Mouse (Mus musculus) midbrain, postnatal 0 days (tissue): ENCODE results near the gene Hnrnpdl. TPM values are rescaled to one million over a fixed set of nuclear protein-coding genes. Genes with fewer than 3 reads are reported as not detected.

ENCODE experiments used
- ATAC-seq: fragments of 200-750 bp; cut with Nextera tagmentation; 2 replicates; pipeline ENCODE4 v1.8.0; 2017; ENCODE audit warnings: moderate number of reproducible peaks, mild to moderate bottlenecking, moderate TSS enrichment, moderate library complexity; ENCODE audit not compliant: low FRiP score
- DNase-seq: peaks from one replicate; pipeline ENCODE4 v3.0.0-alpha.2; 2015; ENCODE audit warnings: low spot score
- H3K27ac ChIP-seq: fragments of 300-500 bp; sonication (generic); 2 replicates; pipeline ENCODE4 v1.5.1; 2014; ENCODE audit warnings: low read depth, mild to moderate bottlenecking, low read length, mixed read lengths
- H3K27me3 ChIP-seq: fragments of 300-500 bp; sonication (generic); 2 replicates; pipeline ENCODE4 v1.6.1; 2014; ENCODE audit warnings: low read length, control low read depth, mixed read lengths; ENCODE audit not compliant: insufficient read depth
- H3K36me3 ChIP-seq: fragments of 300-500 bp; sonication (generic); 2 replicates; pipeline ENCODE4 v1.6.1; 2014; ENCODE audit warnings: low read length, control low read depth, mixed read lengths; ENCODE audit not compliant: insufficient read depth
- H3K4me1 ChIP-seq: fragments of 300-500 bp; sonication (generic); 2 replicates; pipeline ENCODE4 v1.6.1; 2014; ENCODE audit warnings: mild to moderate bottlenecking, control low read depth, antibody characterized with exemption, low read length, mixed read lengths; ENCODE audit not compliant: insufficient read depth
- H3K4me2 ChIP-seq: fragments of 300-500 bp; sonication (generic); 2 replicates; pipeline ENCODE4 v1.6.1; 2014; ENCODE audit warnings: low read depth, mild to moderate bottlenecking, low read length, mixed read lengths; ENCODE audit not compliant: poor library complexity, severe bottlenecking
- H3K4me3 ChIP-seq: fragments of 300-500 bp; sonication (generic); 2 replicates; pipeline ENCODE4 v1.5.1; 2014; ENCODE audit warnings: low read depth, mild to moderate bottlenecking, low read length, moderate library complexity
- H3K9ac ChIP-seq: fragments of 300-500 bp; sonication (generic); replicated peaks from 2 replicates; pipeline ENCODE4 v1.6.1; 2014; ENCODE audit warnings: mild to moderate bottlenecking, low read length, moderate library complexity, mixed read lengths; ENCODE audit not compliant: poor library complexity, severe bottlenecking
- H3K9me3 ChIP-seq: fragments of 300-500 bp; sonication (generic); 2 replicates; pipeline ENCODE4 v1.6.1; 2016; ENCODE audit warnings: low read length, control low read depth
- CTCF ChIP-seq: IDR thresholded peaks from 2 replicates; pipeline ENCODE4 v1.5.1; 2016; ENCODE audit warnings: antibody characterized with exemption, mild to moderate bottlenecking
- WGBS: fragments of 180-500 bp; shearing (Covaris S2); extraction: QIAGEN DNeasy Blood & Tissue Kit; methylation state at CpG from one replicate; pipeline ENCODE4 v1.1.7; 2014; 5-methylcytosine and 5-hydroxymethylcytosine counted together
- polyA plus RNA-seq: library from polyadenylated mRNA; unstranded; fragments of >200 nt; fragmentation: Nextera tagmentation; extraction: Ambion mirVana; gene quantifications from 2 replicates; pipeline ENCODE4 v1.2.1, GENCODE M21; 2015
- total RNA-seq: library from RNA; depleted of rRNA; stranded (reverse); fragments of >200 nt; gene quantifications from 2 replicates; pipeline ENCODE4 v1.2.3, GENCODE M21; 2014

Hnrnpdl gene
- total and polyA plus RNA-seq, 2 experiments from 2014 or later, result 145 to 214 TPM

DNA sequence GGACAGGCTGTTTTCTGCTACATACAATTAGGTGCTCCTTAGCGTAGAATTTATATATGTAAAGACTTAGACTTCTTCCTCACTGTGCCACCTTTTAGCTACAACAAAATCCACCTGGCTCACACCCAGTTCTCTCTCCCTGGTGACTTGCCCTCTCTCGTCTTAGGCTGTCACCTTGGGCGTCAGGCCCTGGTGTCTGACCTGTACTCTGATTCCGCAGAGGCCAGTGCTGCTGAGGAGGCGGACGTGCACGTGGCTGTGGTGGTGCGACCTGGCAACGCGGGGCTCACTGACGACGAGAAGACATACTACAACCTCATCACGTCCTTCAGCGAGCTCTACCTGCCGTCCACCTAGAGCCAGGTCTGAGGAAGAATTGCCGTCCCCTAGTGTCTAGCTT lies 28.1 kb upstream of the Hnrnpdl start:
- WGBS, result 92% methylated on average over 16 of the region's 16 CpGs
- DNase-seq, result no peak
- H3K9ac ChIP-seq, result no peak overlapping the region
- no peak for ATAC-seq
- no peaks in the 10 kb centered on the region for H3K9me3 ChIP-seq
- H3K4me1 ChIP-seq, result no peaks in the 10 kb centered on the region
- peaks cover 36% of the 10 kb centered on the region for H3K36me3 ChIP-seq
- TF ChIP-seq CTCF, result no peak
- H3K27ac ChIP-seq, result no peak overlapping the region
- H3K4me2 ChIP-seq, result no peak overlapping the region
- H3K27me3 ChIP-seq, result no peaks in the 10 kb centered on the region
- H3K4me3 ChIP-seq, result no peak overlapping the region

DNA sequence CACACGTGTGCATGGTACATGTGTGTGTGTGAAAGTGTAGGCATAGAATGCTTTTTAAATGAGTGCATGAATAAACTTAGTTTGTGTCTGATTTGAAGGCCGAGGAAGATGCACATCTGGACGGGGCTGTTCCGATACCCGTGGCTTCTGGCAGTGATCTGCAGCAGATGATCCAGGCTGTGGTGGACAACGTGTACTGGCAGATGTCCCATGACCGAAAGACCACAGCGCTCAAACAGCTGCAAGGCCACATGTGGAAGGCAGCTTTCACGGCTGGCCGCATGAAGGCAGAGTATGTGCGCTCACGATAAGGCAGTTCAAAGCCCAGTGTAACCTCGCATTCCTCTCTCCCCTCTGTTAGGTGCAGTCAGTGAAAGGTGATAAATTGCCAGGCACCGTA lies 21.4 kb upstream of the Hnrnpdl start:
- Histone ChIP-seq H3K9ac (no peak overlapping the region), H3K4me3 (no peak overlapping the region), H3K27me3 (no peaks in the 10 kb centered on the region), H3K27ac (no peak overlapping the region), H3K4me1 (no peaks in the 10 kb centered on the region), H3K9me3 (no peaks in the 10 kb centered on the region), H3K4me2 (no peak overlapping the region), H3K36me3 (peaks cover 48% of the 10 kb centered on the region)
- ATAC-seq, result no peak
- no peak for DNase-seq
- 94% methylated on average over 14 of the region's 14 CpGs for WGBS
- TF ChIP-seq CTCF, result no peak

DNA sequence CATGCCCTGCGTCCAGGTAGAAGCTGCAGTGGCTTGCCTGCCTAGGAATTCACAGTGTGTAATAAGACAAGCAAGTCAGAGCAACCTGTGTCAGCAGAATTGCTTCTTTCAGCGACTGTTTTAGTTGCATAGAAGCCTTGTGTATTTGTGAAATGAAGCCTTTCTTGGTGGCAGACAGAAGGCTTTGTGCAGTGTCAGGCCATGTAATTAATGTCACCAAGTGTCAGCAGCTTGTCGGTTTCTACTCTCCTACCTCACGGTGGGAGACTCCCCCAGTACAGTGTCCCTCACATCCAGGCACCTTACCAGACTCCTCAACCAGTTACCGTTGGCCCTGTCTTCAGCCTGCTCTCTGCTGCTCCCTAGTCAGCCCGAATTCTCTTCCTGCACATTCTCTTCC lies 19.9 kb upstream of the Hnrnpdl start:
- H3K9me3 ChIP-seq, result no peaks in the 10 kb centered on the region
- ATAC-seq (no peak), DNase-seq (no peak)
- no peak overlapping the region for H3K9ac ChIP-seq
- H3K36me3 ChIP-seq, result peaks cover 41% of the 10 kb centered on the region
- no peak overlapping the region for H3K27ac ChIP-seq
- WGBS, result 54% methylated on average over 6 of the region's 6 CpGs
- H3K27me3 ChIP-seq, result no peaks in the 10 kb centered on the region
- H3K4me3 ChIP-seq, result no peak overlapping the region
- H3K4me1 ChIP-seq, result no peaks in the 10 kb centered on the region
- no peak for TF ChIP-seq CTCF
- H3K4me2 ChIP-seq, result no peak overlapping the region

DNA sequence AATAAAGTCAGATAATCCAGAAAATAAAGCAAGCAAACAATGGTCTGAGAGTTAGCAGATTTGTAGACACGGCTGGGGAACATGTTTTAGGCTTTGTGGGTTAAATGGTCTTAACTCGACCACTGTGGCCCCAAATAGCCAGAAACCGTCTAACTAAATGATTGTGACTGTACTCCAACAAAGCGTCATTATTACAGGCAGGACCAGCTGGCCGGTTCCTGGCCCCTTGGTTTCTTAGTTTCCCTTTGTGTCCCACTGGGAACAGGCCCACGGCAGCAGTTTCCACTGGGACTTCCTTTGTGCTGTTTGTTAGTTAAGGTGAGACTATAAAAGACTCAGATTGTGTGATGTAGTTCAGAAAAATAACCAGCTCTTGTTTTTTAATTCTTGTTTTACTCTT lies 19.3 kb upstream of the Hnrnpdl start:
- Histone ChIP-seq H3K4me3 (no peak overlapping the region), H3K27me3 (no peaks in the 10 kb centered on the region), H3K36me3 (peaks cover 35% of the 10 kb centered on the region), H3K27ac (no peak overlapping the region), H3K9ac (no peak overlapping the region), H3K4me2 (no peak overlapping the region), H3K9me3 (no peaks in the 10 kb centered on the region), H3K4me1 (no peaks in the 10 kb centered on the region)
- 42% methylated on average over 6 of the region's 6 CpGs for WGBS
- DNase-seq (no peak), ATAC-seq (no peak)
- no peak for TF ChIP-seq CTCF

DNA sequence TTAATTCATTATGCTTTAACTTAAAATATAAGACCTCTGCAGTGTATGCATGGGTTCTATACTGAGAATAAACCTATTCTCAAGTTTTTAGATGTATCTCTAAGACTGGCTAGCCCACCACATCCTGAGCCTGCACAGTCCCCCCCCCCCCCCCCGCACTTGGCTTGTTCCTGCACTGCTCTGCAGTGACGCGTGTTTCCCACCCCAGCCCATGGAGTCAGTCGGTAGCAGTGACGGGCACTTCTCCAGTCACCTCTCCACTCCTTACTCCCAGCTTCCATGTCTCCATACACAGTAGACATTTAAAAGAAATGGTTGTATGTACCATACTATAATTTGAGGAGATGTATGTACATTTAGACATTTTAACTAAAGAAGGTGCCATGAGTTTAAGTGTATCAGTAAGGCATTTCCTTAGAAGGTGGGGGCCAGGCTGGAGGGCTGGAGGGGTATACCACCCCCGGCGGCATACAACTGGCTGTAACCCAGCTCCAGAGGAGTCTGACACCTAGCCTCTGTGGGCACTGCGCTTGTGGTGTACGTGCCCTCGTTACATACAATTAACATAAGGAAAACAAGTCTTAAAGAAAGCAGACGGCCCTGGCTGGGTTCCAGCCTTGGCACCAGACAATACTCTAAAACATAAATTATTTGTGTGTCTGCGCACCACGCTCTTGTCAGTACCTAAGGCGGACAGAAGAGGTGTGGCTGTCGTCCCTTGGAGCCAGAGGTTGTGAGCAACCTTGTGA lies 18.2 kb upstream of the Hnrnpdl start:
- DNase-seq (no peak), ATAC-seq (no peak)
- no peak overlapping the region for H3K9ac ChIP-seq
- H3K9me3 ChIP-seq, result no peaks in the 10 kb centered on the region
- H3K27me3 ChIP-seq, result no peaks in the 10 kb centered on the region
- no peak overlapping the region for H3K4me3 ChIP-seq
- peaks cover 26% of the 10 kb centered on the region for H3K36me3 ChIP-seq
- no peak overlapping the region for H3K27ac ChIP-seq
- no peak for TF ChIP-seq CTCF
- no peak overlapping the region for H3K4me2 ChIP-seq
- no peaks in the 10 kb centered on the region for H3K4me1 ChIP-seq
- WGBS, result 62% methylated on average over 14 of the region's 15 CpGs

DNA sequence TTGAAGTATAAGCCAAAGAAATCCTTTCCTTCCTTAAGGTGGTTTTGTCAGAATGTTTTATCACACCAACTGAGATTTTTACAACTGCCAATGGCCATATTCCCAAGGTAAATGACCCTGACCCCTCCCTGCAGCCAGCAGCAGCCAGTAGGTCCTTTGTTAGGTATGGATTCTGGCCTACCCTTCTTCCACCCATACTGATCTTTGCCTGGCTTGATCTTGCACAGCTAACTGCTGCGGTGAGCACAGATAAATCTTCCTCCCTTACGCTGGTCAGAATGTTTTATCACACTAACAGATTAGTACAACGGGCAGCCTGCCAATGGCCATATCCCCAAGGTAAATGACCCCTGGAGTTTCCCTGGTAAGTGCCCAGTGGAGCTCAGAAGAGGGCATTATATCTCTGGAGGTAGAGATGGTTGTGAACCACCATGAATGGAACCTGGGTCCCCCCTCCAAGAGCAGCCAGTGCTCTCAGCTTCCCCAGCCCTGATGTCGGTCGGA lies 16.5 kb upstream of the Hnrnpdl start:
- peaks cover 10% of the 10 kb centered on the region for H3K36me3 ChIP-seq
- H3K27me3 ChIP-seq, result no peaks in the 10 kb centered on the region
- DNase-seq (no peak), ATAC-seq (no peak)
- H3K4me3 ChIP-seq, result no peak overlapping the region
- no peak overlapping the region for H3K4me2 ChIP-seq
- no peak for TF ChIP-seq CTCF
- no peak overlapping the region for H3K9ac ChIP-seq
- H3K4me1 ChIP-seq, result no peaks in the 10 kb centered on the region
- WGBS, result 84% methylated on average over 5 of the region's 5 CpGs
- H3K9me3 ChIP-seq, result no peaks in the 10 kb centered on the region
- no peak overlapping the region for H3K27ac ChIP-seq
